Mouse (Mus musculus) limb, embryonic 13.5 days (tissue): ENCODE results near the gene Pole3. TPM values are rescaled to one million over a fixed set of nuclear protein-coding genes. Genes with fewer than 3 reads are reported as not detected.
A peak's percentile ranks its signal among the peaks of the same experiment; 100 is the strongest.

Experiments used
- ATAC-seq: fragments of 200-750 bp; cut with Nextera tagmentation; 2 replicates; pipeline ENCODE4 v1.8.0; 2017; ENCODE audit warnings: low read depth, moderate number of reproducible peaks, moderate TSS enrichment; ENCODE audit not compliant: low FRiP score
- H3K27ac ChIP-seq: fragments of 300-500 bp; sonication (generic); 2 replicates; pipeline ENCODE4 v1.5.1; 2015; ENCODE audit warnings: inconsistent platforms, mild to moderate bottlenecking, moderate library complexity
- H3K27me3 ChIP-seq: fragments of 300-500 bp; sonication (generic); 2 replicates; pipeline ENCODE4 v1.6.1; 2015; ENCODE audit warnings: mild to moderate bottlenecking, inconsistent platforms
- H3K36me3 ChIP-seq: fragments of 300-500 bp; sonication (generic); 2 replicates; pipeline ENCODE4 v1.6.1; 2015; ENCODE audit warnings: inconsistent platforms, mild to moderate bottlenecking, moderate library complexity
- H3K4me1 ChIP-seq: fragments of 300-500 bp; sonication (generic); 2 replicates; pipeline ENCODE4 v1.6.1; 2015; ENCODE audit warnings: inconsistent platforms
- H3K4me2 ChIP-seq: fragments of 300-500 bp; sonication (generic); replicated peaks from 2 replicates; pipeline ENCODE4 v1.6.1; 2015; ENCODE audit warnings: inconsistent platforms, mild to moderate bottlenecking, moderate library complexity
- H3K4me3 ChIP-seq: fragments of 300-500 bp; sonication (generic); 2 replicates; pipeline ENCODE4 v1.5.1; 2015; ENCODE audit warnings: moderate library complexity, mild to moderate bottlenecking, inconsistent platforms
- H3K9ac ChIP-seq: fragments of 300-500 bp; sonication (generic); 2 replicates; pipeline ENCODE4 v1.6.1; 2015; ENCODE audit warnings: mild to moderate bottlenecking, inconsistent platforms
- H3K9me3 ChIP-seq: fragments of 300-500 bp; sonication (generic); 2 replicates; pipeline ENCODE4 v1.6.1; 2016; ENCODE audit warnings: inconsistent platforms
- WGBS: fragments of 180-500 bp; shearing (Covaris S2); methylation state at CpG from one replicate; pipeline ENCODE4 v1.1.7; 2015; 5-methylcytosine and 5-hydroxymethylcytosine counted together
- polyA plus RNA-seq: library from polyadenylated mRNA; unstranded; fragments of >200 nt; fragmentation: Nextera tagmentation; extraction: Ambion mirVana; gene quantifications from 2 replicates; pipeline ENCODE4 v1.2.1, GENCODE M21; 2015

Pole3 gene
- polyA plus RNA-seq, 1 experiment from 2014 or later: 86.3 TPM

GRCm38 (mm10) chr4:62544801-62545200, 19.9 kb upstream of the Pole3 start:
- ATAC-seq: no peak
- Histone ChIP-seq H3K4me3 (no peak overlapping the region), H3K4me1 (no peaks in the 10 kb centered on the region), H3K4me2 (no peak overlapping the region), H3K27me3 (no peaks in the 10 kb centered on the region), H3K36me3 (no peaks in the 10 kb centered on the region), H3K9ac (no peak overlapping the region), H3K27ac (no peak overlapping the region), H3K9me3 (no peaks in the 10 kb centered on the region)

GRCm38 (mm10) chr4:62543782-62544181, 18.9 kb upstream of the Pole3 start:
- H3K4me2 ChIP-seq: no peak overlapping the region
- H3K4me3 ChIP-seq: no peak overlapping the region
- no peak overlapping the region for H3K9ac ChIP-seq
- no peaks in the 10 kb centered on the region for H3K27me3 ChIP-seq
- H3K27ac ChIP-seq: no peak overlapping the region
- H3K36me3 ChIP-seq: no peaks in the 10 kb centered on the region
- H3K4me1 ChIP-seq: no peaks in the 10 kb centered on the region
- no peak for ATAC-seq
- WGBS: 81% methylated on average over 6 of the region's 6 CpGs
- no peaks in the 10 kb centered on the region for H3K9me3 ChIP-seq

GRCm38 (mm10) chr4:62541802-62542201, 16.9 kb upstream of the Pole3 start:
- no peak for ATAC-seq
- Histone ChIP-seq H3K4me3 (no peak overlapping the region), H3K27me3 (no peaks in the 10 kb centered on the region), H3K9me3 (no peaks in the 10 kb centered on the region), H3K4me1 (no peaks in the 10 kb centered on the region), H3K4me2 (no peak overlapping the region), H3K27ac (no peak overlapping the region), H3K36me3 (no peaks in the 10 kb centered on the region), H3K9ac (no peak overlapping the region)
- 57% methylated on average over 3 of the region's 3 CpGs for WGBS

GRCm38 (mm10) chr4:62533729-62534128, 8.9 kb upstream of the Pole3 start:
- H3K36me3 ChIP-seq: no peaks in the 10 kb centered on the region
- no peak overlapping the region for H3K27ac ChIP-seq
- 50% methylated on average over 6 of the region's 6 CpGs for WGBS
- no peak for ATAC-seq
- no peak overlapping the region for H3K4me2 ChIP-seq
- peaks cover 10% of the 10 kb centered on the region for H3K4me1 ChIP-seq
- no peak overlapping the region for H3K4me3 ChIP-seq
- no peaks in the 10 kb centered on the region for H3K9me3 ChIP-seq
- no peak overlapping the region for H3K9ac ChIP-seq
- H3K27me3 ChIP-seq: no peaks in the 10 kb centered on the region

- Histone ChIP-seq H3K9ac (no peak overlapping the region), H3K27me3 (no peaks in the 10 kb centered on the region), H3K4me2 (no peak overlapping the region), H3K27ac (no peak overlapping the region), H3K36me3 (peaks cover 11% of the 10 kb centered on the region; the same call in 1 of the 2 replicates), H3K9me3 (no peaks in the 10 kb centered on the region), H3K4me1 (peaks cover 16% of the 10 kb centered on the region), H3K4me3 (no peak overlapping the region)
- ATAC-seq: no peak
- WGBS: 80% methylated on average over 4 of the region's 4 CpGs
Observed at GRCm38 (mm10) chr4:62527655-62528054, 2.8 kb upstream of the Pole3 start.

GRCm38 (mm10) chr4:62526256-62526655, 1.4 kb upstream of the Pole3 start:
- H3K27ac ChIP-seq: no peak overlapping the region
- no peak overlapping the region for H3K4me3 ChIP-seq
- no peak for ATAC-seq
- WGBS: 57% methylated on average over 2 of the region's 2 CpGs
- H3K4me1 ChIP-seq: peaks cover 16% of the 10 kb centered on the region
- H3K9ac ChIP-seq: no peak overlapping the region
- no peaks in the 10 kb centered on the region for H3K27me3 ChIP-seq
- H3K9me3 ChIP-seq: no peaks in the 10 kb centered on the region
- peaks cover 21% of the 10 kb centered on the region; the same call in 1 of the 2 replicates for H3K36me3 ChIP-seq
- no peak overlapping the region for H3K4me2 ChIP-seq

- Histone ChIP-seq H3K4me3 (peak overlapping the region; percentile 87), H3K27ac (no peak overlapping the region), H3K4me1 (peaks cover 12% of the 10 kb centered on the region), H3K9ac (no peak overlapping the region; the same call in 1 of the 2 replicates), H3K36me3 (peaks cover 21% of the 10 kb centered on the region; the same call in 1 of the 2 replicates), H3K4me2 (peak overlapping the region; percentile 92), H3K27me3 (no peaks in the 10 kb centered on the region), H3K9me3 (no peaks in the 10 kb centered on the region)
- 1% methylated on average over 10 of the region's 10 CpGs for WGBS
- ATAC-seq: no peak
Observed at GRCm38 (mm10) chr4:62525489-62525811, 582 bp upstream of the Pole3 start.

- 91% methylated on average over 2 of the region's 2 CpGs for WGBS
- no peaks in the 10 kb centered on the region for H3K9me3 ChIP-seq
- no peaks in the 10 kb centered on the region for H3K27me3 ChIP-seq
- no peak overlapping the region for H3K4me3 ChIP-seq
- peaks cover 21% of the 10 kb centered on the region; the same call in 1 of the 2 replicates for H3K36me3 ChIP-seq
- H3K27ac ChIP-seq: no peak overlapping the region
- no peak overlapping the region for H3K4me2 ChIP-seq
- H3K9ac ChIP-seq: no peak overlapping the region
- ATAC-seq: no peak
- H3K4me1 ChIP-seq: peaks cover 45% of the 10 kb centered on the region
Observed at GRCm38 (mm10) chr4:62520892-62521400, 3.9 kb downstream of the Pole3 start.

- ATAC-seq: peak; percentile 81
- H3K4me1 ChIP-seq: peaks cover 45% of the 10 kb centered on the region
Observed at GRCm38 (mm10) chr4:62519849-62520233, 5.0 kb downstream of the Pole3 start, which contains the start of gene Alad. Gene Alad (minus strand): TSS chr4:62519918.

GRCm38 (mm10) chr4:62519122-62519848, 5.6 kb downstream of the Pole3 start:
- Histone ChIP-seq H3K9me3 (no peaks in the 10 kb centered on the region), H3K27ac (peak overlapping the region; percentile 85)
- peak; percentile 79 for ATAC-seq

More at GRCm38 (mm10) chr4:62519849-62520233, 5.0 kb downstream of the Pole3 start, which contains the start of gene Alad:
- Histone ChIP-seq H3K9me3 (no peaks in the 10 kb centered on the region), H3K4me3 (peak within 1 kb of the TSS; percentile 70), H3K4me2 (peak within 1 kb of the TSS; percentile 81), H3K9ac (peak within 1 kb of the TSS; percentile 85), H3K27me3 (no peaks in the 10 kb centered on the region), H3K27ac (peak within 1 kb of the TSS; percentile 85), H3K36me3 (peaks cover 21% of the 10 kb centered on the region; the same call in 1 of the 2 replicates)
- WGBS: 0% methylated on average over 31 of the region's 37 CpGs

GRCm38 (mm10) chr4:62518416-62519121, 6.3 kb downstream of the Pole3 start:
- ATAC-seq: 0 out of 2 replicates have a peak, but pooled peaks have one; percentile 2
- Histone ChIP-seq H3K9ac (peak overlapping the region; percentile 85), H3K4me3 (peak overlapping the region; percentile 70), H3K27ac (peak overlapping the region; percentile 85; the same call in 1 of the 2 replicates), H3K9me3 (no peaks in the 10 kb centered on the region), H3K4me2 (peak overlapping the region; percentile 81), H3K36me3 (peaks cover 25% of the 10 kb centered on the region), H3K27me3 (no peaks in the 10 kb centered on the region), H3K4me1 (peaks cover 35% of the 10 kb centered on the region)
- 45% methylated on average over 13 of the region's 13 CpGs for WGBS

More at GRCm38 (mm10) chr4:62519122-62519848, 5.6 kb downstream of the Pole3 start:
- WGBS: under 1% methylated on average over 26 of the region's 26 CpGs
- Histone ChIP-seq H3K36me3 (peaks cover 21% of the 10 kb centered on the region; the same call in 1 of the 2 replicates), H3K4me2 (peak overlapping the region; percentile 81), H3K9ac (peak overlapping the region; percentile 85), H3K4me3 (peak overlapping the region; percentile 70), H3K4me1 (peaks cover 43% of the 10 kb centered on the region), H3K27me3 (no peaks in the 10 kb centered on the region)
